13 mouse cellular contexts compared by ENCODE assay signal in genomic region chr4:43401486-43401885, GRCm38 (mm10). TPM values are rescaled to one million over a fixed set of nuclear protein-coding genes. Genes with fewer than 3 reads are reported as not detected.
A peak's percentile ranks its signal among the peaks of the same experiment; 100 is the strongest.
DNase-seq lines count a peak whose midpoint lies in the region; ATAC-seq and TF ChIP-seq lines count a peak whose summit lies in the region.
"Had no signal": no experiment of that assay in that cellular context is flagged by ENCODE, and none has a peak within 500 bp of the region (broad histone marks: within the 10 kb centered on the region; RNA-seq: fewer than 3 reads in every experiment).

No protein-coding gene starts in this region.

- H3K36me3 ChIP-seq in forebrain, embryonic 10.5 days (replicated peaks) = no peaks in the 10 kb centered on the region
- peaks cover 6% of the 10 kb centered on the region; the same call in 1 of the 2 replicates for H3K36me3 ChIP-seq in forebrain, postnatal 0 days (ENCODE audit: insufficient read depth)
- no peaks in the 10 kb centered on the region for H3K36me3 ChIP-seq in kidney, embryonic 14.5 days (ENCODE audit: control insufficient read depth, insufficient read depth, low read length)
- no peaks in the 10 kb centered on the region for H3K36me3 ChIP-seq in E14TG2a.4 (ENCODE audit: insufficient read depth, low read length)
- H3K36me3 ChIP-seq in intestine, postnatal 0 days (ENCODE audit: control insufficient read depth, insufficient read depth) = 0 out of 2 replicates have a peak, but pooled peaks cover 7% of the 10 kb centered on the region
- H3K36me3 ChIP-seq: neural tube, embryonic 12.5 days had no signal

- ATAC-seq in forebrain, postnatal 0 days = no peak
- no peak for ATAC-seq in kidney, embryonic 14.5 days (ENCODE audit: low FRiP score, low TSS enrichment)
- ATAC-seq in intestine, postnatal 0 days = no peak
- ATAC-seq: forebrain, embryonic 16.5 days had no signal

- no peak for DNase-seq in forebrain, embryonic 10.5 days (ENCODE audit: extremely low spot score, low spot score)
- no peak for DNase-seq in forebrain, postnatal 0 days
- DNase-seq in kidney, postnatal 10 days = no peak
- DNase-seq in natural killer cell, adult 2 months (ENCODE audit: low spot score in 2 of 2) = no peak
- DNase-seq in spleen, postnatal 14 days (ENCODE audit: low spot score in 2 of 2) = no peak
- DNase-seq: left cerebral cortex, postnatal 4 days; thymus, adult 18-20 months had no signal

- WGBS in forebrain, embryonic 10.5 days = 85% methylated on average over 10 of the region's 10 CpGs
- 83% methylated on average over 10 of the region's 10 CpGs for WGBS in forebrain, postnatal 0 days
- WGBS in kidney, embryonic 14.5 days = 82% methylated on average over 10 of the region's 10 CpGs
- WGBS in intestine, postnatal 0 days = 85% methylated on average over 10 of the region's 10 CpGs

- H3K9me3 ChIP-seq in forebrain, embryonic 10.5 days = no peaks in the 10 kb centered on the region
- H3K9me3 ChIP-seq in forebrain, postnatal 0 days (ENCODE audit: low read length) = no peaks in the 10 kb centered on the region
- no peaks in the 10 kb centered on the region for H3K9me3 ChIP-seq in kidney, embryonic 14.5 days (ENCODE audit: control insufficient read depth, low read length)
- H3K9me3 ChIP-seq in E14TG2a.4 (ENCODE audit: low read length) = peaks cover 13% of the 10 kb centered on the region
- no peaks in the 10 kb centered on the region for H3K9me3 ChIP-seq in intestine, postnatal 0 days (ENCODE audit: control insufficient read depth)
- H3K9me3 ChIP-seq: neural tube, embryonic 12.5 days had no signal

- peak overlapping the region; percentile 36 for H3K27ac ChIP-seq in forebrain, embryonic 10.5 days
- H3K27ac ChIP-seq in forebrain, postnatal 0 days (ENCODE audit: low read depth, low read length) = no peak overlapping the region
- H3K27ac ChIP-seq in kidney, embryonic 14.5 days (ENCODE audit: low read depth, low read length) = peak overlapping the region; percentile 32; the same call in 1 of the 2 replicates
- H3K27ac ChIP-seq in intestine, postnatal 0 days (ENCODE audit: low read depth, low read length) = peak overlapping the region; percentile 42; the same call in 1 of the 2 replicates
- H3K27ac ChIP-seq: neural tube, embryonic 12.5 days had no signal

- H3K4me1 ChIP-seq in forebrain, embryonic 10.5 days = peaks cover 53% of the 10 kb centered on the region
- H3K4me1 ChIP-seq in forebrain, postnatal 0 days (ENCODE audit: insufficient read depth) = peaks cover 5% of the 10 kb centered on the region; the same call in 1 of the 2 replicates
- peaks cover 43% of the 10 kb centered on the region for H3K4me1 ChIP-seq in kidney, embryonic 14.5 days (ENCODE audit: control insufficient read depth, insufficient read depth, low read length)
- H3K4me1 ChIP-seq in E14TG2a.4 (replicated peaks; ENCODE audit: low read depth, low read length) = peaks cover 85% of the 10 kb centered on the region
- peaks cover 6% of the 10 kb centered on the region for H3K4me1 ChIP-seq in intestine, postnatal 0 days (replicated peaks; ENCODE audit: control insufficient read depth, insufficient read depth, low read length)

- H3K4me2 ChIP-seq in forebrain, postnatal 0 days (ENCODE audit: low read depth) = no peak overlapping the region
- H3K4me2 ChIP-seq in kidney, embryonic 14.5 days (replicated peaks; ENCODE audit: low read depth, low read length) = peak overlapping the region; percentile 24
- peak overlapping the region; percentile 33; the same call in 1 of the 2 replicates for H3K4me2 ChIP-seq in intestine, postnatal 0 days (replicated peaks; ENCODE audit: low read depth)

- H3K9ac ChIP-seq in forebrain, postnatal 0 days = no peak overlapping the region
- H3K9ac ChIP-seq in kidney, embryonic 14.5 days (ENCODE audit: low read depth, low read length) = no peak overlapping the region
- peak overlapping the region; percentile 43; the same call in 1 of the 2 replicates for H3K9ac ChIP-seq in intestine, postnatal 0 days (ENCODE audit: low read depth, low read length)
- H3K9ac ChIP-seq: neural tube, embryonic 12.5 days had no signal

- H3K4me3 ChIP-seq in forebrain, embryonic 10.5 days = no peak overlapping the region
- no peak overlapping the region for H3K4me3 ChIP-seq in forebrain, postnatal 0 days (ENCODE audit: low read depth, low read length)
- no peak overlapping the region for H3K4me3 ChIP-seq in kidney, embryonic 14.5 days (ENCODE audit: low read length)
- H3K4me3 ChIP-seq in E14TG2a.4 (replicated peaks; ENCODE audit: low read length) = peak overlapping the region; percentile 43
- no peak overlapping the region; the same call in 1 of the 2 replicates for H3K4me3 ChIP-seq in intestine, postnatal 0 days (ENCODE audit: low read depth, low read length)
- H3K4me3 ChIP-seq: neural tube, embryonic 12.5 days had no signal

- TF ChIP-seq CTCF in forebrain, postnatal 0 days (IDR thresholded peaks at IDR 0.05; ENCODE audit: low read depth) = no peak
- TF ChIP-seq CTCF in E14TG2a.4 (conservative IDR thresholded peaks at IDR 0.05; ENCODE audit: low read length) = no peak
- TF ChIP-seq CTCF in intestine, postnatal 0 days (IDR thresholded peaks at IDR 0.05; ENCODE audit: low read depth) = no peak

- no peaks in the 10 kb centered on the region; the same call in 1 of the 2 replicates for H3K27me3 ChIP-seq in forebrain, embryonic 10.5 days (ENCODE audit: poor library complexity, severe bottlenecking)
- no peaks in the 10 kb centered on the region for H3K27me3 ChIP-seq in forebrain, postnatal 0 days (ENCODE audit: insufficient read depth, low read length)
- no peaks in the 10 kb centered on the region for H3K27me3 ChIP-seq in kidney, embryonic 14.5 days (ENCODE audit: control insufficient read depth, insufficient read depth, low read length)
- H3K27me3 ChIP-seq in E14TG2a.4 (ENCODE audit: insufficient read depth, low read length) = peaks cover 19% of the 10 kb centered on the region
- H3K27me3 ChIP-seq in intestine, postnatal 0 days (replicated peaks; ENCODE audit: control insufficient read depth, insufficient read depth, low read length) = no peaks in the 10 kb centered on the region
- H3K27me3 ChIP-seq: neural tube, embryonic 12.5 days had no signal

RNA-seq across cellular contexts. Expression of gene Rusc2, which starts 19.7 kb away (rescaled TPM):
- 7.4 and 8.4 TPM in 2 replicates for polyA plus RNA-seq in forebrain, embryonic 10.5 days (2016; fragmentation: Nextera tagmentation; extraction: Ambion mirVana)
- total RNA-seq in forebrain, postnatal 0 days (2014; rRNA removed) = 116 and 148 TPM in 2 replicates
- polyA plus RNA-seq in forebrain, postnatal 0 days (2015; fragmentation: Nextera tagmentation; extraction: Ambion mirVana) = 73.2 and 75.8 TPM in 2 replicates
- polyA plus RNA-seq in kidney, embryonic 14.5 days (2014; fragmentation: Nextera tagmentation; extraction: Ambion mirVana) = 8.9 and 11.2 TPM in 2 replicates
- polyA plus RNA-seq in intestine, postnatal 0 days (2015; fragmentation: Nextera tagmentation; extraction: Ambion mirVana) = 11.9 and 12.1 TPM in 2 replicates

RNA-seq across cellular contexts. Expression of gene Fam166b, which starts 27.4 kb away (rescaled TPM):
- polyA plus RNA-seq in forebrain, embryonic 10.5 days (2016; fragmentation: Nextera tagmentation; extraction: Ambion mirVana) = 0.10 and 0.17 TPM in 2 replicates
- 0.15 and 1.3 TPM in 2 replicates for total RNA-seq in forebrain, postnatal 0 days (2014; rRNA removed)
- polyA plus RNA-seq in forebrain, postnatal 0 days (2015; fragmentation: Nextera tagmentation; extraction: Ambion mirVana) = 0.58 and 0.96 TPM in 2 replicates
- polyA plus RNA-seq in kidney, embryonic 14.5 days (2014; fragmentation: Nextera tagmentation; extraction: Ambion mirVana) = 0.24 and 0.38 TPM in 2 replicates
- polyA plus RNA-seq in intestine, postnatal 0 days (2015; fragmentation: Nextera tagmentation; extraction: Ambion mirVana) = 0.16 TPM in 1 of 2 replicates, not detected in the other
- total RNA-seq: MEL had no signal

RNA-seq across cellular contexts. Expression of gene Tesk1, which starts 40.3 kb away (rescaled TPM):
- 3.2 and 3.5 TPM in 2 replicates for polyA plus RNA-seq in forebrain, embryonic 10.5 days (2016; fragmentation: Nextera tagmentation; extraction: Ambion mirVana)
- total RNA-seq in forebrain, postnatal 0 days (2014; rRNA removed) = 101 and 124 TPM in 2 replicates
- 14.8 and 15.4 TPM in 2 replicates for polyA plus RNA-seq in forebrain, postnatal 0 days (2015; fragmentation: Nextera tagmentation; extraction: Ambion mirVana)
- polyA plus RNA-seq in kidney, embryonic 14.5 days (2014; fragmentation: Nextera tagmentation; extraction: Ambion mirVana) = 11.4 and 14.9 TPM in 2 replicates
- 4.6 and 4.7 TPM in 2 replicates for polyA plus RNA-seq in intestine, postnatal 0 days (2015; fragmentation: Nextera tagmentation; extraction: Ambion mirVana)

RNA-seq across cellular contexts. Expression of gene Cd72, which starts 52.9 kb away (rescaled TPM):
- polyA plus RNA-seq in forebrain, embryonic 10.5 days (2016; fragmentation: Nextera tagmentation; extraction: Ambion mirVana) = 2.3 and 2.4 TPM in 2 replicates
- total RNA-seq in forebrain, postnatal 0 days (2014; rRNA removed) = 0.19 TPM in 1 of 2 replicates, not detected in the other
- polyA plus RNA-seq in forebrain, postnatal 0 days (2015; fragmentation: Nextera tagmentation; extraction: Ambion mirVana) = 3.2 and 4.6 TPM in 2 replicates
- 5.1 and 5.2 TPM in 2 replicates for polyA plus RNA-seq in kidney, embryonic 14.5 days (2014; fragmentation: Nextera tagmentation; extraction: Ambion mirVana)
- polyA plus RNA-seq in intestine, postnatal 0 days (2015; fragmentation: Nextera tagmentation; extraction: Ambion mirVana) = 3.2 and 3.7 TPM in 2 replicates
- total RNA-seq: left cerebral cortex, postnatal 4 days had no signal
